Mouse (Mus musculus) stomach, postnatal 0 days (tissue): ENCODE results near the gene Paqr9.

Experiments
- CTCF ChIP-seq: IDR thresholded peaks from 2 replicates; pipeline ENCODE4 v1.5.1; 2016; ENCODE audit warnings: antibody characterized with exemption, low read depth, mild to moderate bottlenecking, moderate library complexity
- EP300 ChIP-seq: optimal IDR thresholded peaks from 2 replicates; pipeline ENCODE3; 2016; ENCODE audit warnings: antibody characterized with exemption

DNA sequence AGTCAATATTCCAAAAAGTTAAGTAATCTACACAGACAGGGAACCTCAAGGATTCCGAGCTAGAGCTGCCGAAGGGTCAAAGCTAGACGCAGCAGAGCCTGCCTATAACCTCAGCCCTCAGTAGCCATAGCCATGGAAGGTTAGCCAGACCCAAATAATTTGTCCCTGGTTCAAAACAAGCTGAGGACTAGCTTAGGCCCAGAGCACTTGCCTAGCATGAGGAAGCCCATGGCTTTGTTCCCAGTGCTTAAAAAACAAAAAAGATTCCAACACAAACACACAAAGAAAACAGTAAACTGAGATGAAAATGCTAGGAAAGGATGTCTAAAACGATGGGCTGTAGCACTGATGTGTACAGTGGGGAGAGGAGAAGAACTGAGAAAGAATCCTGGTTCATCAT lies 14.7 kb downstream of the Paqr9 start:
- TF ChIP-seq CTCF (no peak), EP300 (no peak)
